Mouse (Mus musculus): ENCODE data around the gene Gtf2h4. TPM values are rescaled to one million over a fixed set of nuclear protein-coding genes. Genes with fewer than 3 reads are reported as not detected.

Gene Gtf2h4
- 10 to 100 TPM; 37.3 to 43.3 TPM for polyA plus RNA-seq (2012; fragmentation: generic; extraction: Trizol)

DNA sequence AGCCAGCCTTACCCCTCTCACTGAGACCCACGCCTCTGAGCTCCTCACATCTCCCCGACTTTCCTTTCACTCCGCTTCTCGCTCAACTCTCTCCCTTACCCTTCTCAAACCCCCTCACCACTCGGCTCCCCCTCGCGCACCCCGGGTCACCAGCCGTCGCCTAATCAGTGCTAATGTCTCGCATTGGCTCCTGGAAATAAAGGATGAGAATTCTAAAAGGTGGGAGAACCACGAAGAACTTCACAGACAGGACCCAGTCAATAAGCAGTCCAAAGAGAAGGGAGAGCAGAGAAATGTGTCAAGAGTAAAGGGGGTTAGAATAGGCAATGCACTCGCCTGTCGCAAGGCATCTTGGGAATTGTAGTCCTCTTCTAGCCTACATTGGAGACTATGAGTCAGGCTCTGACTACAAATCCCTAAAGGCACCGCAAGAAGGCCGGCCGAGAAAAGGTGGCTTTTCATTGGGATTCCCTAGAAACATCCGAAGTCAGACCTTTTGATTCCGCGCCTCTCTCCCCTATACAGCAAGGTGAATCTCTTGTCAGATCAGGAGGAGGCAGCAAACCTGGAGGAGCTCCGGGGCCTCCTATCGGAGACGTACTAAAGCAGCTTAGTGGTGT is at the start of gene Gtf2h4:
Gtf2h4 (minus strand) TSS at position 324 of the 620 bp plus-strand sequence.

GRCm38 (mm10) chr17:35704621-35705464 is 31.3 kb upstream of the Gtf2h4 start, which contains the start of gene Ddr1:
TSS of gene Ddr1 (minus strand) at chr17:35704621.

DNA sequence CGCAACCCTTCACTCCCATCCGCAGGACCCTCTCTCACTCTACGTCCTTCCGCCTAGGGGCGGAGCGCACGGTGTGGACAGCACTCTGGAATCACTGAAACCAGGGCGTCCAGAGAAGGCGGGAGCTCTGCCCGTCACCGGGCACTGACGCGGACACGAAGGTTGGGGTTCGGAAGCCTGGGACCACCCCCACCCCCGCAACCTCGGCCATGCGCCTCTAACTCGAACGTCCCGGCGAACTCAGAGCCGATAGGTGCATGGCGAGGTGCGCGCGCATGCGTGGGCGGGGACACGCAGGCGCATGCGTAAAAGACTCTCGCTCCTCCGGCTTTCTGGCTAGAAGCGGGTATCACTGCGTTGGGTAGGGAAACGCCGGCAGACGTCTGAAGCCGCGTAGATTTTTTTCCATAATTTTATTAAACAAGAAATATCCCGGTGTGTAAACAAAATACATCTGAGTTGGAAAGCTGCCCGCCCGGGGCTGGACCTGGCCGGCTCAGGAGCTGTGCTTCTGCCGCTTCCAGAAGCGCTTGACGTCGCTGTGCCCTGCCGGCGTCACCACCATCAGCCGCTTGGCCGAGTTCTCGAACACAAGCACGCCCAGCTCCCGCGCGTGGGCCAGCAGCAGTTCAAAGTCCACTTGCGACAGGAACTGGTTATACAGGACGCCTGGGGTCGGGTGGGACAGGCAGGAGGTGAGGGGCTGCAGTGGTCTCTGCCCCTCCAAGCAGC is 6.0 kb downstream of the Gtf2h4 start, which contains the start of gene Vars2:
Vars2 (minus strand) TSS at position 259 of the 732 bp plus-strand sequence.

DNA sequence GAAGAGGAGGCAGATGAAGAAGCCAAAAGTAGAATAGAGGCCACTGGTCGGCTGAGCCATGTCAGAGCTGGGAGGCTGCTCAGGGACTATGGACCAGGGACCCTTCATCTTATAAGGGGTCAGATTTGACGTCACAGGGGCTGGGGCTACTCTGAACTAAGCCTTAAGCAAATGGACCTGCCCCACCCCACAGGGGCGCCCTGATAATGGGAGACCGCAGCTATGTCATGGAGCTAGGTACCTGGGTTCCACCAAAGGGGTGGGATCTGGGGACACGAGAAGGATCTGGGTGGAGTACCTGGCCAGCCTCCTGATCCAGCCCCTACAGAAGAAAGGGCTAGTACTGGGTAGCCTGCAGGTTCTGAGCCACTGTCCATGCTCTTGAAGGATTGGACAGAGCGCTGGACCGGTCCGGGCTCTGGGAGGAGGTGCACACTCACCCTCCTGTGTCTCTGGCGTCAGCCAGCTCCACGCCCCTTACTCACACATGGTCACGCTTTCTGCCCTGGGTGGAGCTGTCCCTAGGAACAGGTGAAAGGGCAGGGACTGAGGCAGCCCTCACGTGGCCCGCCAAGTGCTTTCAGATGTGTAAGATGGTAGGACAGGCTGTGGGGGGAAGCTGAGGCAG is 29.8 kb downstream of the Gtf2h4 start, which contains the start of gene Mucl3:
Mucl3 (minus strand) TSS at position 87 of the 628 bp plus-strand sequence.

DNA sequence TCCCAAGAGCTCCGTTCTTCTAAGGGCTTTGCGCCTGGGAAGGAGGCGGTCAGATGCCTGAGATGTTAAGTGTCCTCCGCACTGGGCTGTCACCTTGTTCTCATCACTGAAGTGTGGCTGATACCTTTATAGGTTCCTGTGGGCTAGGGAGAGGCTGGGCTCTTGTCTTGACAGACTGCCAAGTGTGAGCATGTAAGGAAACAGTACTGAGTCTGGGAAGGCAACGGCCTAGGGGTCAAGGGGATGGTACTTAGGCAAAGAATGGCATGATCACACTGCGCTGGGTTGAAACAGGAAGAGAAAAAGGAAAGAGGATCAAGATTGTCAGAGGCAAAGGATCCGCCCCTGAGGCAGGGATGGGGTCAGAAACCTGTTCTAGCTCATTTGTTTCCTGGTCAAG is 47.0 kb downstream of the Gtf2h4 start, which contains the start of gene Gm9573:
Gm9573 (minus strand) TSS at position 101 of the 400 bp plus-strand sequence.

Other genes starting within 250 kb of the Gtf2h4 start
- gene H2-Q6, start 248.9 kb downstream of the Gtf2h4 start, polyA plus RNA-seq (2012; fragmentation: generic; extraction: Trizol) = under 1 TPM in 1 of 2 experiments, not detected in 1; 0.05 TPM
- gene H2-Q7, start 234.6 kb downstream of the Gtf2h4 start, polyA plus RNA-seq (2012; fragmentation: generic; extraction: Trizol) = under 1 TPM; 0.05 to 0.31 TPM
- gene H2-Q10, start 203.7 kb downstream of the Gtf2h4 start, polyA plus RNA-seq (2012; fragmentation: generic; extraction: Trizol) = under 1 TPM in 1 of 2 experiments, not detected in 1; 0.01 TPM
- not detected for gene Pou5f1, start 167.7 kb downstream of the Gtf2h4 start, polyA plus RNA-seq (2012; fragmentation: generic; extraction: Trizol)
- 10 to 100 TPM; 50.1 to 69.1 TPM for gene Tcf19, start 156.9 kb downstream of the Gtf2h4 start, polyA plus RNA-seq (2012; fragmentation: generic; extraction: Trizol)
- 10 to 100 TPM; 22.4 to 23.7 TPM for gene Cchcr1, start 156.6 kb downstream of the Gtf2h4 start, polyA plus RNA-seq (2012; fragmentation: generic; extraction: Trizol)
- under 1 TPM; 0.05 to 0.59 TPM for gene Psors1c2, start 140.5 kb downstream of the Gtf2h4 start, polyA plus RNA-seq (2012; fragmentation: generic; extraction: Trizol)
- 10 to 100 TPM in 1 of 2 experiments, 1 to 10 TPM in 1; 4.7 to 32.6 TPM for gene Cdsn, start 121.6 kb downstream of the Gtf2h4 start, polyA plus RNA-seq (2012; fragmentation: generic; extraction: Trizol)
- gene 2300002M23Rik, start 106.3 kb downstream of the Gtf2h4 start, polyA plus RNA-seq (2012; fragmentation: generic; extraction: Trizol) = not detected
- gene Sfta2, start 72.2 kb downstream of the Gtf2h4 start, polyA plus RNA-seq (2012; fragmentation: generic; extraction: Trizol) = not detected
- gene Gm9573, start 47.1 kb downstream of the Gtf2h4 start, polyA plus RNA-seq (2012; fragmentation: generic; extraction: Trizol) = not detected
- under 1 TPM in 1 of 2 experiments, not detected in 1; 0.01 TPM for gene Mucl3, start 30.0 kb downstream of the Gtf2h4 start, polyA plus RNA-seq (2012; fragmentation: generic; extraction: Trizol)
- gene Vars2, start 6.1 kb downstream of the Gtf2h4 start, polyA plus RNA-seq (2012; fragmentation: generic; extraction: Trizol) = 10 to 100 TPM; 10.3 to 17.1 TPM
- 10 to 100 TPM; 13.6 to 77.1 TPM for gene Ddr1, start 30.9 kb upstream of the Gtf2h4 start, polyA plus RNA-seq (2012; fragmentation: generic; extraction: Trizol)
- gene Ier3, start 147.9 kb upstream of the Gtf2h4 start, polyA plus RNA-seq (2012; fragmentation: generic; extraction: Trizol) = 10 to 100 TPM; 26.7 to 55.4 TPM
- gene Flot1, start 149.5 kb upstream of the Gtf2h4 start, polyA plus RNA-seq (2012; fragmentation: generic; extraction: Trizol) = 10 to 100 TPM; 40.2 to 78.8 TPM
- gene Tubb5, start 164.6 kb upstream of the Gtf2h4 start, polyA plus RNA-seq (2012; fragmentation: generic; extraction: Trizol) = 1,000 to 10,000 TPM; 1,640 to 1,875 TPM
- gene Mdc1, start 167.8 kb upstream of the Gtf2h4 start, polyA plus RNA-seq (2012; fragmentation: generic; extraction: Trizol) = 10 to 100 TPM in 1 of 2 experiments, 1 to 10 TPM in 1; 2.4 to 13.5 TPM
- 10 to 100 TPM; 24.6 to 60.0 TPM for gene Nrm, start 187.6 kb upstream of the Gtf2h4 start, polyA plus RNA-seq (2012; fragmentation: generic; extraction: Trizol)
- gene Ppp1r18, start 191.9 kb upstream of the Gtf2h4 start, polyA plus RNA-seq (2012; fragmentation: generic; extraction: Trizol) = 10 to 100 TPM; 72.4 to 92.4 TPM
- gene Dhx16, start 206.1 kb upstream of the Gtf2h4 start, polyA plus RNA-seq (2012; fragmentation: generic; extraction: Trizol) = 10 to 100 TPM; 47.9 to 54.5 TPM
- 10 to 100 TPM; 23.3 to 41.8 TPM for gene 2310061I04Rik, start 223.7 kb upstream of the Gtf2h4 start, polyA plus RNA-seq (2012; fragmentation: generic; extraction: Trizol)
- 10 to 100 TPM in 1 of 2 experiments, 1 to 10 TPM in 1; 8.0 to 45.3 TPM for gene Atat1, start 236.3 kb upstream of the Gtf2h4 start, polyA plus RNA-seq (2012; fragmentation: generic; extraction: Trizol)
- gene Mrps18b, start 242.7 kb upstream of the Gtf2h4 start, polyA plus RNA-seq (2012; fragmentation: generic; extraction: Trizol) = 100 to 1,000 TPM in 1 of 2 experiments, 10 to 100 TPM in 1; 55.9 to 163 TPM
- 10 to 100 TPM; 10.4 to 31.4 TPM for gene Ppp1r10, start 242.7 kb upstream of the Gtf2h4 start, polyA plus RNA-seq (2012; fragmentation: generic; extraction: Trizol)

All from C3H10T1/2 (cell line).